Mouse (Mus musculus): ENCODE results near the gene Rxfp3.

Gene Rxfp3

GRCm38 (mm10) chr15:11037711-11038110, at the start of gene Rxfp3:
TSS of gene Rxfp3 (minus strand) at chr15:11037991.
- POLR2A ChIA-PET: interaction anchor here in 3 of 4 experiments (0.6 to 2.1 kb wide), 8 partner anchors 55 to 567 kb away, joined by 3 to 7 read pairs (median 4); partner anchors contain the start of genes Tars (in 2 of the 3), Amacr (in 1 of the 3), C1qtnf3 (in 1 of the 3) and Dnajc21 (in 1 of the 3)
- CTCF ChIA-PET: interaction anchor here in 3 of 4 experiments (0.5 to 3.4 kb wide), 13 partner anchors 27 to 1055 kb away, joined by 3 to 26 read pairs (median 5); partner anchors contain the start of gene Adamts12 (in 1 of the 3)

- CTCF ChIA-PET: no interaction called here
- POLR2A ChIA-PET: no interaction called here
Observed at GRCm38 (mm10) chr15:11084993-11085365, 47.2 kb upstream of the Rxfp3 start.

DNA sequence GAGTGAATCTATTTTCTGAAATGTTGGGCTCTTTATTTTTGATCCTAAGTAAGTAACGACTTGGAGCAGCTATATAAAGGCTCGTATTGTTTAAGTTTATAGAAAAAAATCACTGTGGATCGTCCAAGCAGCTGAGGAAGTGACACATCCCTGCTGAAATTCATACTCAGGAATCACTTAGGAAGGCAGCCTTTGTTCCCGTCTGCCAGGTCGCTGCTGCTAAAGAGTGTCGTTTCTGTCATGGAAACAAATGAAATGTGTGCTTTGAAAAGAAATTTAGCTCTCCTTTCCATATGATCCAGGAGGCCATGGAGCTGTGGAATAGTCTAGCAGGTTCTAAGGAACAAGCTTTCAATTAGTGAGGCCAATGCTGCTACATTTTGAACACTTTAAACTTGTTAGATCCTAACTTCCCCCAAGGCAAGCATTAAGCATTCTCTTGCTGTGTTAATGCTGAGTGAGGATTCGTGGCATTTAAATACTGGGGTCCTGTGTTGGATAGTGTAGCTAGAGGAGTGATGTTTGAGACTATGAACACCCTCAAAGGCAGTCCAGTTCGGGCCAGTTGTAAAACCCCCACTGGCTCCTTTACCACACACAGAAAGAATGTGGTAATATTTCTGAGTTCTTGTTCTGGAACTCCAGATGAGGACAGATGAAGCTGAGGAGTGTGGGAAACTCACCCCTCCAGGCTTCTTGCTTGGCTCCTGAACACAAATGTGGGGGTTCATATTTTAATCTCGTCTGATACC, 46.6 kb upstream of the Rxfp3 start:
- ChIA-PET POLR2A (interaction anchor here in 1 of 4 experiments (0.8 kb wide), 1 partner anchor 13 kb away, joined by 3 read pairs; no protein-coding TSS in a partner anchor), CTCF (no interaction called here)

DNA sequence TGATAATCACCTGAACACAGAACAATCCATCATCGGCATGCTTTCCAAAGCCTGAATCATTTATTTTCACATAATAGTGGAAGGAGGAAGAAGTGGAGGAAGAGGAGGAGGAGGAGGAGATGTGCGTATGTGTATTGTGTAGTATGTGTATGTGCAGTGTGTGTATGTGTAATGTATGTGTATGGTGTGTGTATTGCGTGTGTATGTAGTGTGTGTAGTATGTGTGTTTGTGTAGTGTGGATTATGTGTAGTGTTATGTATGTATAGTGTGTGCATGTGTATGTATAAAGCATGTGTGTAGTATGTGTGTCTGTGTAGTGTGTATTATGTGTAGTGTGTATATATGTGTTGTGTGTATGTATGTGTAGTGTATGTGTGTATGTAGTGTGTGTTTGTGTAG, 45.9 kb upstream of the Rxfp3 start:
- CTCF ChIA-PET: no interaction called here
- POLR2A ChIA-PET: interaction anchor here in 1 of 4 experiments (0.8 kb wide), 1 partner anchor 13 kb away, joined by 3 read pairs; no protein-coding TSS in a partner anchor

DNA sequence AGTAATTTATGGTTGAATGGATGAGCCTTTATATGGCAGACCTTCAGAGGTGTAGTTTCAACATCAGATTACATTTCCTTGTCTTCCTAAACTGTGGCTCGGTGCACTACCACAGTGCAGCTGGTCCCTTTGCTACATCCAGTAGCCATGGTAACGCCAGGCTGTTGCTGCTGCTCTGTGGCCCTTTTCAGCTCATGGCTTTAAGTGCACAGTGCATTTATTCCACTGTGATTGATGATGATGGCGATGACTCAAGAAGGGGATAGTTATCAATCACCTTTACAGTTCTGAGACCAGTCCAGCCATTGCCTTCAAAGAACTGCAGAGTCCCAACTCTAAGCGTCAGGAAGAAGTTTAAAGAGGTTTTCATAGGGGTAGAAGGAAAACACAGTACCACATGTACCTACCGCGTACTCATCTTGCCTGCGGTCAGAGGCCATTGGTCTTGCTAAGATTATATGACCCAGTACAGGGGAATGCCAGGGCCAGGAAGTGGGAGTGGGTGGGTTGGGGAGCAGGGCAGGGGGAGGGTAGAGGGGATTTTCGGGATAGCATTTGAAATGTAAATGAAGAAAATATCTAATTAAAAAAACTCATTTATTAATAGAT, 45.3 kb upstream of the Rxfp3 start:
- POLR2A ChIA-PET: no interaction called here

DNA sequence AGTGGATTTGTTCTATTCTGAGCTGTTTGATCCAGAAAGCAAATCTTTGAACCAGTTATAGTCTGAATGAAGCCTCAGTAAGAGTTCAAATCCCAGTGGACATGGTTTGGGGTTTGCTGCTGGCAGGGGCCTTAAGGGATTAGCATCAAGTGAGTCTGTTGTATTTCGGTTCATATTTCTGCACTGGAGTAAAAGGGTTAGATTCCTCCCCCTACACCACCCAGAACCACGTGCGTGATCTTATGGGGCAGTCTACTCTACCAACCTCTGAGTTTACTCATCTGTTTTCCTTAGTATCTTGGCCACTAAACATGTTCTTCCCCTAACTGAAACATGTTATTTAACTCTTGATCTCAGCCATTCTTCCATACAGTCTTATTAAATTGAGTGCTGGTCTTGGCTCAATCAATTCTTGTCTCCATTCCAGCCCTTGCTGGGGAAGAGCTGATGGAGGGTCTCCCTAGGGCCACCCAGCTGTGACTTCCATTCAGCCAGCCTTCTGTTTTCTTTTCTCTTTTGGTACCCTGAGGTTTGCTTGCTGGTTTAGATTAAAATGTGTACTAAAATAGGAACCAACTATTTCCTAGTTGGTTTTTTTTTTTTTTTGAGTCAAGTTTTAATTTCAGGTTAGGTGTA, 38.1 kb upstream of the Rxfp3 start:
- ChIA-PET CTCF (no interaction called here), POLR2A (no interaction called here)

More for the DNA sequence above, 45.3 kb upstream of the Rxfp3 start:
- CTCF ChIA-PET: no interaction called here

- ChIA-PET CTCF (no interaction called here), POLR2A (no interaction called here)
Observed at GRCm38 (mm10) chr15:11067891-11068290, 30.1 kb upstream of the Rxfp3 start.

GRCm38 (mm10) chr15:11066299-11066698, 28.5 kb upstream of the Rxfp3 start:
- POLR2A ChIA-PET: interaction anchor here in 1 of 4 experiments (0.6 to 0.7 kb wide), 2 partner anchors 32 to 1152 kb away, joined by 3 read pairs; no protein-coding TSS in a partner anchor
- CTCF ChIA-PET: no interaction called here

DNA sequence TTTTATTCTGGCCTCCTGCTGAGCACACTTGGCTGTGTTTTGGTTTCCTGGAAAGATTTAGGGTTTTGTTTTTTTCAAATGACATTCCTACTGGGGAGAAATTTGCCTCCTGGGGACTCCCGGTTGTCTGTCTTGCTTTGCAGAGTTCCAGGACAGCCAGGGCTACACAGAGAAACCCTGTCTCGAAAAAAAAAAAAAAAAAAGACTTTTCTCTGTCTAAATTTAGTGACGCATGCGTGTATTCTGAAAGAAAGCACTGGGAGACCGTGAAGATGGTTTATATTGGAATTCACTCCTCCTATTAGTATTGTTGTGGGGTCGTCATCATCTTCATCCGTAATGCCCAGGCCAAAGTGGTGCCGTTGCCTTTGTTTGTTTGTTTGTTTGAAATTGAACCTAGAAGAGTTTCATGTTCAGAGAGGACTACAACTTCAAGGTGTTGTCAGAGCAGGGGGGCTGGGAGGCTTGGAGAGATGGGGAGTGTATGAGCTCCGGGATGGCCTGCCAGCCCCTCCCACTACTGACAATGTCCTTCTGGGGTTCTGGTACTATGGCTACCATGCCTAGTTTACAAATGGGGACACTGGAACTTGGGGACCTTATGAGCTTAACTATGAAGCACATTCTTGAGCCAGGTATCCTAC, 27.9 kb upstream of the Rxfp3 start:
- CTCF ChIA-PET: interaction anchor here in 1 of 4 experiments (0.6 kb wide), 1 partner anchor 145 kb away, joined by 3 read pairs; no protein-coding TSS in a partner anchor
- POLR2A ChIA-PET: interaction anchor here in 2 of 4 experiments (0.6 to 1.0 kb wide), 4 partner anchors 33 to 1568 kb away, joined by 3 to 5 read pairs (median 3); partner anchors contain the start of gene Tars (in 1 of the 2)

DNA sequence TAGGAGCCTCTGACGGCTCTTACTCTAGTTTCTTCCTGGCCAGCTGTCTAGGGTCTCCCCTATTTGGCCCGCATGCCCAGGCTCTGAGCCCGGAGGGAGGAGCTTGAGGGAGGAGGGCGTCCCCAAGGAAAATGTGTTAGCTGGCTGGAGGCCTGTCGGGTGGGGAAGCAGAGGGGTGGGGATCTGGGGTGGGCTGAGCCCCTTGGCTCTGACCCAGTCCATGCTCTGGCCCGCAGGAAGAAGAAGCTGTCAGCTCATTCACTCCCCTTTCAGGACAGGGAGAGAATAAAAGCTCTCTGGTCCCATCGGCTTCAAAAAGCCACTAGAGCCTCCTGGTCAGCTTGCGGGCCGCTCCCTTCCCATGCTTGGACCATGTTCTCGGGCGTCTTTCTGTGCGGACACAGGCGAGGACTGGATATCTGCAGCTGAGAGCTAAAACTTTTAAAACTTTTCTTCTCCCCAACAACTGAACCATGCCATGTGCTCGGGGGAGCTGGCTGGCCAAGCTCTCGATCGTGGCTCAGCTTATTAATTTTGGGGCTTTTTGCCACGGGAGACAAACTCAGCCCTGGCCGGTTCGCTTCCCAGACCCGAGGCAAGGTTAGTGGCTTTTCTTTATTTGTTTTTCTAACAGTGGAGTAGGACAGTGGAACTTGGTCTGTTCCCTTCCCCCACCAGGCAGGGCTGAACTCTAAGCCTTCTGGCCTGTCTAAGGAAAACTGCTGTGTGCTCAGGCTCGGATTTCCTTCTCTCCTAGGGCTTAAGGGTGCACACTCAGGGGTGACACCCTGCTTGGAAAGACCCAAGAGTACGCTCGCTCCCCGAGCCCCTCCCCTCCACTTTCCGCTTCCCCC, 27.0 kb upstream of the Rxfp3 start, which contains the start of gene Adamts12:
TSS of gene Adamts12 (plus strand) at position 233 of the 854 bp plus-strand sequence.
- POLR2A ChIA-PET: interaction anchor here in 2 of 4 experiments (0.6 to 1.1 kb wide), 4 partner anchors 56 to 1569 kb away, joined by 3 to 5 read pairs (median 4); partner anchors contain the start of gene Tars (in 1 of the 2)
- CTCF ChIA-PET: interaction anchor here in 2 of 4 experiments (1.0 kb wide), 3 partner anchors 26 to 343 kb away, joined by 3 read pairs; no protein-coding TSS in a partner anchor

- POLR2A ChIA-PET: interaction anchor here in 1 of 4 experiments (0.6 to 1.1 kb wide), 2 partner anchors 55 to 610 kb away, joined by 3 to 5 read pairs; no protein-coding TSS in a partner anchor
- CTCF ChIA-PET: interaction anchor here in 3 of 4 experiments (0.6 to 1.0 kb wide), 4 partner anchors 26 to 743 kb away, joined by 3 to 5 read pairs (median 3); no protein-coding TSS in a partner anchor
Observed at GRCm38 (mm10) chr15:11064160-11064557, 26.4 kb upstream of the Rxfp3 start.

- POLR2A ChIA-PET: no interaction called here
- CTCF ChIA-PET: no interaction called here
Observed at GRCm38 (mm10) chr15:11062903-11063302, 25.1 kb upstream of the Rxfp3 start.

- CTCF ChIA-PET: no interaction called here
Observed at GRCm38 (mm10) chr15:11054440-11055080, 16.8 kb upstream of the Rxfp3 start.

GRCm38 (mm10) chr15:11053678-11054439, 16.1 kb upstream of the Rxfp3 start:
- ChIA-PET CTCF (no interaction called here), POLR2A (no interaction called here)

More at GRCm38 (mm10) chr15:11054440-11055080, 16.8 kb upstream of the Rxfp3 start:
- POLR2A ChIA-PET: no interaction called here

GRCm38 (mm10) chr15:11042828-11043227, 5.0 kb upstream of the Rxfp3 start:
- ChIA-PET CTCF (interaction anchor here in 1 of 4 experiments (1.6 kb wide), 1 partner anchor 364 kb away, joined by 3 read pairs; no protein-coding TSS in a partner anchor), POLR2A (no interaction called here)

DNA sequence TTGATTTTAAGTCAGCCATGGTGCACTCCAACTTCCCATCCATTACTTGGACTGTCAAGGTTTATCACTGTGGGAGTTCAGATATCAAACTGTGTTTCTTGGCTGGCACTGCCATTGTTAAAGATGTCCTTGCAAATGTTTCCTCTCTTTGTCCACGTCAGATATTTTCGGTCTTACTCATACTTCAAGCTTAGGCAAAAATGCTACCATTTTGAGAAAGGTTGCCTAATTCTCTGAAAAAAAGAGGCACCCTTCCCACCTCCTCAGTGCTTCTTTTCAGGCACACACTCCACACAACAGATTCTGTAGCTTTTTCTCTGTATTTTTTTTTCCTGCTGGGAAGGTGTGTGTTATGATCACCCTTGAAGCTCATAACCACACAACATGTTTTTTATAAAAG, 3.4 kb upstream of the Rxfp3 start:
- ChIA-PET CTCF (no interaction called here), POLR2A (no interaction called here)

- ChIA-PET POLR2A (no interaction called here), CTCF (interaction anchor here in 2 of 4 experiments (1.5 to 3.3 kb wide), 3 partner anchors 31 to 339 kb away, joined by 3 to 26 read pairs (median 6); partner anchors contain the start of gene C1qtnf3 (in 1 of the 2))
Observed at GRCm38 (mm10) chr15:11040067-11040466, 2.3 kb upstream of the Rxfp3 start.

All from embryonic stem cell, embryonic (primary cell).